Mouse (Mus musculus) cerebellum, postnatal 10 days (tissue): ENCODE results near the gene Trpc3.
"Not testable (repeated sequence)": the region's sequence is repeated elsewhere in the genome, so short reads cannot be mapped to it uniquely, and the experiment has no call there.

Experiments used
- DNase-seq, 2 experiments: peaks; one replicate each; pipeline ENCODE4 v3.0.0; 2021; ENCODE audit warnings: mixed read lengths in 2 of 2

Trpc3 gene

DNA sequence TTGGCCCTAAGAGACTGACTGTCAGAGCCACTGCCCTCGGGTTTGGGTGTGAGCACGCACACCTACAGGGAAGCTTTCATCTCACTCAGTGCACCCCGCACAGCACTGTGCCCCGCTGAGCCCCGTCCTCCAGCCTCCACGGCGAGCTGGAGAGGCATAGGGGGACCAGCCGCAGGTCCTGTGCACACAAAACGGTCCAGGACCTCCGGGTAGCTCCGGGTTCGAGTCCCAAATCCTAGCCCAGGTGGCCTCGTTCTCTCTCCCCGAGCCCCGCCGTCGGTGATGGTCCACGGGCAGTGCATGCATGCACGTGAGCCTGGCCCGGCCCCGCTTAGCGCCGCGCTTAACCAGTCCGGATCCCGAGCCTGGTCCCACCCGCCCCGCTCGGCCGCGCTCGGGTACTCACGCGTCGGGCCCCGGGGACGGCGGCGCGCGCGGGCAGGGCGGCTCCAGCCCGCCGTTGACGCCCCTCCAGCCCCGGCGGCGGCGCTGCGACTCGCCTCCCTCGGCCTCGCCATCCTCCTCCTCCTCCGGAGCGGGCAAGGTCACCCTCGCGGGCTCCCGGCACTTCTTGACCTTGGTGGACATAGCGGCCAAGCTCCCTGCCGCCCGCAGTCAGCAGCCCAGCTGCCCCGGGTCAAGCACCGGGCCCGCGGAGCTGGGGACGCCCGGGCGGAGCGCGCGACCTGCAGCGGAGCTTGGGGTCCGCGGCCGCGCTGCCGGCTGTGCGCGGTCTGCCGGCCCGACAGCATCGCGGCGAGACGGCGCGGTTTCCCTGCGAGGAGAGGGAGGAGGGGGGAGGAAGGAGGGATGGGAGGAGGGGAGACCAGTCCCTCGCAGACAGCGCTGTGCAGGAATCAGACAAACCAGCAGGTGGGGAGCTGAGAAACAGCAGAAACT lies at the start of gene Trpc3:
Gene Trpc3, minus strand, starts transcription at position 776 of the 900 bp plus-strand sequence.
- peak; percentile 69 to 73 for DNase-seq

DNA sequence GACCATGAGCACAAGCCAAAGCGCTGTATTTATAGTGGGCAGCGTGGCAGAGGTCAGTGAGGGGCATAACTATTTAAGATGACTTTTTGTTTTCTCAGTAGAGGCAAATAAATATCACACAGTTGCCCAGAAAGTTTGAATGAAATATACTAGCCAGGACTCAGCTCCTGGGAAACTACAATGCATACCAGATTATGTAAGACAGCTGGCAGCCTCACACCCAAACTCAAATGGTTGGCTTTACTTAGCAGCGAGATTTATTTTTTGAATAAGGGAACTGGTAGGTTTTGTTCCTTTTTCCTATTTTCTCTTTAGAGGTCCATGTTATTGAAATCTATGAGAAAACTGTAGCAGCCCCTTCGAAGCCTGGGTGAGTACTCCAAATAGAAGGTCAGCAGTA lies 48.1 kb upstream of the Trpc3 start:
- no peak for DNase-seq

DNA sequence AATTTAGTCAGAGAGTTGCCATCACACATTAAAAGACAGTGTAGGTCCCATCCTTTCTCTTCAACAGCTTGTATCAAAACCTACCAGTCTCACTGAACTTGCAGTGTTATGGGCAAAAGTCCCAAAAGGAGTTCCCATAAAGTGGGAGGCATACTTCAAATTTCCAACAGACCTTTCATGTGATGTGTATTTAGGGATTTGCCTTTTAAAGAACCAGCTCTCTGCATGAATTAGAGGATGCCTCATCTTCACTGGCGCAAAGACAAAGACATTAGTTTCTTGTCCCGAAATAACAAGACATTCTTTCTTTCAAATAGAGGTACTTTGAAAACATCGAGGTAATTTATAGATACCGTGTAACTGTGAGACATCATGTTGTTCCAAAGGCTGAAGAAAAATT lies 43.1 kb upstream of the Trpc3 start:
- DNase-seq: no peak

GRCm38 (mm10) chr3:36726545-36726944 lies 36.6 kb upstream of the Trpc3 start:
- no peak for DNase-seq

GRCm38 (mm10) chr3:36721850-36722249 lies 31.9 kb upstream of the Trpc3 start:
- peak in 1 of 2 experiments; percentile 15 for DNase-seq

- no peak for DNase-seq
Observed at GRCm38 (mm10) chr3:36709521-36709920, 19.6 kb upstream of the Trpc3 start.

- no peak for DNase-seq
Observed at GRCm38 (mm10) chr3:36690292-36690650, 304 bp upstream of the Trpc3 start.

GRCm38 (mm10) chr3:36688874-36689273 lies 1.1 kb downstream of the Trpc3 start:
- peak; percentile 87 to 88 for DNase-seq

GRCm38 (mm10) chr3:36675822-36676221 lies 14.1 kb downstream of the Trpc3 start:
- no peak for DNase-seq

- DNase-seq: no peak
Observed at GRCm38 (mm10) chr3:36667814-36668213, 22.2 kb downstream of the Trpc3 start.

DNA sequence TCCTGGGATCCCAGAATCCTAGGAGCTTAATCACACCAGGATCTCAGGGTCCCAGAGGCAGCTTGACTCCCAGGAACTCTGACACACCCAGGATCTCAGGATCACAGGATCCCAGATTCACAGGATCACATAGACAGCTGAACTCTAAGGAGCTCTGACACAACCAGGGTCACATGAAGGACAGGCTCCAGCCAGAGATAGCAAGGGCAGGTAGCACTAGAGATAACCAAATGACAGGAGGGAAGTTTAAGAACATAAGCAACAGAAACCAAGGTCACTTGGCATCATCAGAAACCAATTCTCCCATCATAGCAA lies 44.8 kb downstream of the Trpc3 start:
- not testable (repeated sequence) for DNase-seq

GRCm38 (mm10) chr3:36644554-36645244 lies 45.3 kb downstream of the Trpc3 start:
- no peak for DNase-seq

DNA sequence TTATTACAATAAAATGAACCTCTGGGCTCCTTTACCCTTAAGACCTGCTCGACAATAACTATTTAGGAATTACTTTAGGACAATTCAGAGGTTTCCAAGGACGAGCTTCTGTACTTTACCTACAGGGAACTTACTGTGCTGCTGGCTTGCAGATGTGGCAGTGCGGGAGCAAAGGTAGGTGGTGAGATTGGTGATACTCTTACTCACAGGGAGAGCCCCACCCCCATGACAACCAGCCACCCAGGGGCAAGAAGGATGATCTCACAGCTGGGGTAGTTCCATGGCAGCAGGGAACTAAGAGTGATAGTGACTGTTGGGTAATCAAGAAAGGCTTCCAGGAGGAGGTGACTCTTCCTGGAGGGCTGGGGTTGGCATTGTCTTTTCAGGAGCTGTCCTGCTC lies 46.6 kb downstream of the Trpc3 start:
- DNase-seq: no peak

GRCm38 (mm10) chr3:36642736-36643135 lies 47.2 kb downstream of the Trpc3 start:
- no peak for DNase-seq

DNA sequence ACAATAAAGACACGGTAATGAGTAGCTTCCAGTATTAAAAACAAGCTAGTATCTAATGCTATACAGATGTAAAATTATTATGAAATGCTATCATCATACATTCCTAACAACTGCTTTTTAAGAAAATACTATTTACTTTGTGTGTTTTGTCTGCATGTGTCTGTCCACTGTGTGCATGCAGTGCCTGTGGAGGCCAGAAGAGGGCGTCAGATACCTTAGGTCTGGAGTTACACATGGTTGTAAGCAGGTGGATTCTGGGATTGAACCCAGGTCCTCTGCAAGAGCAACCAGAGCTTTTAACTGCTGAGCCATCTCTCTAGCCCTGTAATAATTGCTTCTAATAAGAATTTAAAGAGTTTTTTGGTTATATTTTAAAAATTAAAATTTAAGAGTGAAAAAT lies 49.2 kb downstream of the Trpc3 start:
- DNase-seq: peak; percentile 9 to 14

- peak; percentile 74 to 77 for DNase-seq
Observed at GRCm38 (mm10) chr3:36635449-36635848, 54.5 kb downstream of the Trpc3 start.

- no peak for DNase-seq
Observed at GRCm38 (mm10) chr3:36626803-36627202, 63.2 kb downstream of the Trpc3 start.

GRCm38 (mm10) chr3:36618181-36618580 lies 71.8 kb downstream of the Trpc3 start:
- no peak for DNase-seq

DNA sequence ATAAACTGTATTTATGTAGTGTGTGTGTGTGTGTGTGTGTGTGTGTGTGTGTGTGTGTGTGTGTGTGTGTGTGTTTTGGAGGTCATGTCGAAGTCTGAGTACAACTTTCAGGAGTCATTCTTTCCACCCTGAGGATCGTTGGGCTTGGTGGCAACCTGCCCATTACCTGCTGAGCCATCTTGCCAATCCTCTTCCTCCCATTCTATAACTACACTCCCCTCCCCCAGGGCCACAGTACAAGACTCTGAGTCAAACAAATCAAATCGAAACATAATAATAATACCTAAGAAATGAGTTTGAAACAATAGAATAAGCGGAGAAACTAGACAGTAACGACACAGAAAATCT lies 76.1 kb downstream of the Trpc3 start:
- DNase-seq: peak; percentile 63 to 75

- DNase-seq: peak; percentile 97 to 98
Observed at GRCm38 (mm10) chr3:36613202-36613907, 76.6 kb downstream of the Trpc3 start, which contains the start of gene Bbs7. TSS of gene Bbs7 (minus strand) at chr3:36613477.

DNA sequence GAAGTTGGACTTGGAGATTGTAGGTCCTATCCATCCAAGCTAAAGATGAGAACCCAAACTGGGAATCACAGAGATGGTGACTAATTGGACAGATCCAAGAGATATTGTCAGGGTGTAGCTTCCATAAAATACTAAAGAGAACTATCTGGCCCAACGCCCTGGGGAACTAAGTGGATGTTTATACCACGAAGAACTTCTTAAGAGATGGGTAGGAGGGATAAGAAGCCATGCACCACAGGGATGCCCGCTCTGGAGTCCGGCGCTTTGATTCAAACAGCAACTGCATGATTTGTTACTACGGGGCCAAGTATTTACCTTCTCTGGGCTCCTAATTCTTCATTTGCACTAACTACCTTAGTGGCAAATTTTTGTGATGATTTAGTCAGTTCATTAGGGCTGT lies 77.3 kb downstream of the Trpc3 start:
- peak; percentile 28 to 34 for DNase-seq

- DNase-seq: no peak
Observed at GRCm38 (mm10) chr3:36605894-36606783, 83.8 kb downstream of the Trpc3 start.

DNA sequence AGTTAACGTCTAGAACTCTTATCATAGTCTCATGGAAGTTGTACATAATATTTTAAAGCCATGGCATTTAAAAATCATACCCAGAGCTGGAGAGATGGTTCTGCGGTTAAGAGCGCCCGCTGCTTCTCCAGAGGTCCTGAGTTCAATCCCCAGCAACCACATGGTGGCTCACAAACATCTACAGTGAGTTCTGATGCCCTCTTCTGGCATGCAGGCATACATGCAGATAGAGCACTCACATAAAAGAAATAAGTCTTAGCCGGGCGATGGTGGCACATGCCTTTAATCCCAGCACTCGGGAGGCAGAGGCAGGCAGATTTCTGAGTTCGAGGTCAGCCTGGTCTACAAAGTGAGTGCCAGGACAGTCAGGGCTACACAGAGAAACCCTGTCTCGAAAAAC lies 90.2 kb downstream of the Trpc3 start:
- DNase-seq: not testable (repeated sequence)
